Mouse (Mus musculus) C2C12 (cell line): ENCODE results near the gene 4930519P11Rik. TPM values are rescaled to one million over a fixed set of nuclear protein-coding genes. Genes with fewer than 3 reads are reported as not detected.
A peak's percentile ranks its signal among the peaks of the same experiment; 100 is the strongest.

ENCODE experiments used
- H3K27me3 ChIP-seq: one replicate; pipeline ENCODE4 v1.6.1; 2011; ENCODE audit not compliant: control insufficient read depth, insufficient read depth, insufficient read length
- H3K36me3 ChIP-seq: one replicate; pipeline ENCODE4 v1.6.1; 2011; ENCODE audit not compliant: control insufficient read depth, insufficient read depth
- H3K4me3 ChIP-seq: one replicate; pipeline ENCODE4 v1.5.1; 2011; ENCODE audit warnings: mild to moderate bottlenecking, control low read depth; ENCODE audit not compliant: poor library complexity, insufficient read depth, severe bottlenecking
- H3K79me2 ChIP-seq: one replicate; pipeline ENCODE4 v1.6.1; 2011; ENCODE audit not compliant: control insufficient read depth, insufficient read depth
- H3K79me3 ChIP-seq: one replicate; pipeline ENCODE4 v1.6.1; 2011; ENCODE audit warnings: low read depth, control low read depth
- H3ac ChIP-seq: one replicate; pipeline ENCODE3; 2011; ENCODE audit warnings: low read depth; ENCODE audit not compliant: control insufficient read depth, insufficient read length
- CEBPB ChIP-seq: IDR thresholded peaks from one replicate; pipeline ENCODE4 v1.6.1; 2011; ENCODE audit warnings: low read depth, mild to moderate bottlenecking, control low read depth, moderate library complexity
- CTCF ChIP-seq: IDR thresholded peaks from one replicate; pipeline ENCODE4 v1.5.1; 2011; ENCODE audit not compliant: control insufficient read depth, insufficient read depth, insufficient read length
- FOSL1 ChIP-seq: IDR thresholded peaks from one replicate; pipeline ENCODE4 v1.8.0; 2011; ENCODE audit warnings: mild to moderate bottlenecking, low read length; ENCODE audit not compliant: poor library complexity, insufficient read depth, severe bottlenecking
- MAX ChIP-seq: IDR thresholded peaks from one replicate; pipeline ENCODE4 v1.6.1; 2011; ENCODE audit warnings: mild to moderate bottlenecking, control low read depth
- MYOD1 ChIP-seq: IDR thresholded peaks from one replicate; pipeline ENCODE4 v1.6.1; 2011; ENCODE audit warnings: low read depth; ENCODE audit not compliant: control insufficient read depth, insufficient read length
- MYOG ChIP-seq: IDR thresholded peaks from one replicate; pipeline ENCODE4 v1.6.1; 2011; ENCODE audit not compliant: control insufficient read depth, insufficient read length; ENCODE audit errors: extremely low read depth
- USF1 ChIP-seq: IDR thresholded peaks from one replicate; pipeline ENCODE4 v1.6.1; 2011; ENCODE audit warnings: low read depth, mild to moderate bottlenecking, control low read depth, moderate library complexity
- polyA plus RNA-seq: library from polyadenylated mRNA; unstranded; fragments of >200 nt; fragmentation: generic; extraction: Trizol; gene quantifications from one replicate; pipeline ENCODE4 v1.2.1, GENCODE M21; 2012; ENCODE audit warnings: missing spikeins

Gene 4930519P11Rik
- polyA plus RNA-seq, 1 experiment = 0.08 TPM

GRCm38 (mm10) chr2:154569071-154569748 is 44.0 kb downstream of the 4930519P11Rik start:
- peak overlapping the region; percentile 90 for H3ac ChIP-seq
- H3K79me3 ChIP-seq = peaks cover 19% of the 10 kb centered on the region
- H3K27me3 ChIP-seq = no peaks in the 10 kb centered on the region
- H3K4me3 ChIP-seq = peak overlapping the region; percentile 50
- TF ChIP-seq USF1 = peak; percentile 93
- TF ChIP-seq MYOG = no peak
- H3K36me3 ChIP-seq = no peaks in the 10 kb centered on the region
- peaks cover 48% of the 10 kb centered on the region for H3K79me2 ChIP-seq

GRCm38 (mm10) chr2:154568329-154569070 is 44.7 kb downstream of the 4930519P11Rik start:
- Histone ChIP-seq H3K79me3 (peaks cover 19% of the 10 kb centered on the region), H3K36me3 (peaks cover 6% of the 10 kb centered on the region), H3K27me3 (no peaks in the 10 kb centered on the region), H3ac (peak overlapping the region; percentile 90), H3K79me2 (peaks cover 48% of the 10 kb centered on the region), H3K4me3 (peak overlapping the region; percentile 50)
- TF ChIP-seq MYOD1 (no peak), MAX (no peak), CEBPB (no peak), MYOG (no peak), FOSL1 (no peak), CTCF (no peak), USF1 (no peak)

GRCm38 (mm10) chr2:154567766-154568165 is 45.5 kb downstream of the 4930519P11Rik start:
- peaks cover 48% of the 10 kb centered on the region for H3K79me2 ChIP-seq
- H3K79me3 ChIP-seq = peaks cover 19% of the 10 kb centered on the region
- H3K27me3 ChIP-seq = no peaks in the 10 kb centered on the region
- TF ChIP-seq MAX (no peak), FOSL1 (no peak), MYOG (no peak), USF1 (no peak), MYOD1 (no peak), CEBPB (no peak), CTCF (no peak)
- H3K36me3 ChIP-seq = peaks cover 14% of the 10 kb centered on the region
- peak overlapping the region; percentile 15 for H3K4me3 ChIP-seq
- no peak overlapping the region for H3ac ChIP-seq

DNA sequence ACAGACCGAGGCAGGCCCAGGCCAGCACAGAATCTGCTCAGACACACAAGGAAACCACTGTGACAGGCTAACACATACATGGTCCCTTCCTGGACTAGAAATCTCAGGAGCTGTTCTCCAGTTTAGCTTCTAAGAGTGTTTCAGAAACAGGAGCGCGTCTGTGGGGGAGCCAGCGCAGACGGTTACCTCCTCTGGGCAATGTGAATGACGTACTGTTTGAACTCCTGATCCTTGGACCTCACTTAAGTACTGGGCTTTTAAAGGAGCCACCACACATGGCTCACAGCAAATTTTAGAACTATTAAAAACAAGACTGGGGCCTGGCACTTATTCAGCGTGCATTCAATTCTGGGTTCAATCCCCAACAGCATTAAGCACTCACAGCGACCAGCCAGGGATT is 46.6 kb downstream of the 4930519P11Rik start:
- TF ChIP-seq CTCF (no peak), FOSL1 (no peak), MAX (no peak), MYOD1 (no peak), USF1 (no peak), CEBPB (no peak), MYOG (no peak)
- Histone ChIP-seq H3K79me2 (peaks cover 48% of the 10 kb centered on the region), H3K36me3 (peaks cover 20% of the 10 kb centered on the region), H3K4me3 (no peak overlapping the region), H3ac (no peak overlapping the region), H3K79me3 (peaks cover 19% of the 10 kb centered on the region), H3K27me3 (no peaks in the 10 kb centered on the region)

GRCm38 (mm10) chr2:154565562-154565961 is 47.7 kb downstream of the 4930519P11Rik start:
- Histone ChIP-seq H3K36me3 (peaks cover 31% of the 10 kb centered on the region), H3K79me3 (peaks cover 19% of the 10 kb centered on the region), H3K27me3 (no peaks in the 10 kb centered on the region), H3ac (no peak overlapping the region), H3K4me3 (no peak overlapping the region), H3K79me2 (peaks cover 48% of the 10 kb centered on the region)
- TF ChIP-seq MYOD1 (peak; percentile 10), MAX (no peak)

- peaks cover 35% of the 10 kb centered on the region for H3K36me3 ChIP-seq
- no peaks in the 10 kb centered on the region for H3K27me3 ChIP-seq
- TF ChIP-seq CTCF = no peak
- TF ChIP-seq USF1 = no peak
- no peak for TF ChIP-seq MAX
- no peak for TF ChIP-seq MYOD1
- no peak for TF ChIP-seq MYOG
- TF ChIP-seq CEBPB = no peak
- no peak for TF ChIP-seq FOSL1
- peaks cover 42% of the 10 kb centered on the region for H3K79me2 ChIP-seq
- H3ac ChIP-seq = no peak overlapping the region
- H3K4me3 ChIP-seq = no peak overlapping the region
- H3K79me3 ChIP-seq = peaks cover 17% of the 10 kb centered on the region
Measured at GRCm38 (mm10) chr2:154563612-154564170, 49.5 kb downstream of the 4930519P11Rik start.

Other genes starting within 250 kb of the 4930519P11Rik start
- 9.8 TPM for gene Cdk5rap1, start 240.4 kb downstream of the 4930519P11Rik start, polyA plus RNA-seq
- 28.5 TPM for gene Snta1, start 205.3 kb downstream of the 4930519P11Rik start, polyA plus RNA-seq
- 8.5 TPM for gene Cbfa2t2, start 177.0 kb downstream of the 4930519P11Rik start, polyA plus RNA-seq
- gene 1700003F12Rik, start 66.4 kb downstream of the 4930519P11Rik start, polyA plus RNA-seq = 6.8 TPM
- gene Actl10, start 61.7 kb downstream of the 4930519P11Rik start, polyA plus RNA-seq = 0.33 TPM
- gene Necab3, start 54.5 kb downstream of the 4930519P11Rik start, polyA plus RNA-seq = 0.46 TPM
- gene E2f1, start 43.5 kb downstream of the 4930519P11Rik start, polyA plus RNA-seq = 33.3 TPM
- gene Pxmp4, start 9.7 kb downstream of the 4930519P11Rik start, polyA plus RNA-seq = 6.4 TPM
- 2.6 TPM for gene Zfp341, start 140 bp downstream of the 4930519P11Rik start, polyA plus RNA-seq
- gene Chmp4b, start 38.3 kb upstream of the 4930519P11Rik start, polyA plus RNA-seq = 123 TPM
- gene Gm14214, start 156.6 kb upstream of the 4930519P11Rik start, polyA plus RNA-seq = not detected
- gene Raly, start 177.7 kb upstream of the 4930519P11Rik start, polyA plus RNA-seq = 358 TPM
- gene a, start 178.0 kb upstream of the 4930519P11Rik start, polyA plus RNA-seq = not detected